Mouse (Mus musculus): ENCODE data around the gene 1810043G02Rik. TPM values are rescaled to one million over a fixed set of nuclear protein-coding genes. Genes with fewer than 3 reads are reported as not detected.

1810043G02Rik gene
- polyA plus RNA-seq (2015; fragmentation: Nextera tagmentation; extraction: Ambion mirVana), result 12.9 and 13.1 TPM in 2 replicates

DNA sequence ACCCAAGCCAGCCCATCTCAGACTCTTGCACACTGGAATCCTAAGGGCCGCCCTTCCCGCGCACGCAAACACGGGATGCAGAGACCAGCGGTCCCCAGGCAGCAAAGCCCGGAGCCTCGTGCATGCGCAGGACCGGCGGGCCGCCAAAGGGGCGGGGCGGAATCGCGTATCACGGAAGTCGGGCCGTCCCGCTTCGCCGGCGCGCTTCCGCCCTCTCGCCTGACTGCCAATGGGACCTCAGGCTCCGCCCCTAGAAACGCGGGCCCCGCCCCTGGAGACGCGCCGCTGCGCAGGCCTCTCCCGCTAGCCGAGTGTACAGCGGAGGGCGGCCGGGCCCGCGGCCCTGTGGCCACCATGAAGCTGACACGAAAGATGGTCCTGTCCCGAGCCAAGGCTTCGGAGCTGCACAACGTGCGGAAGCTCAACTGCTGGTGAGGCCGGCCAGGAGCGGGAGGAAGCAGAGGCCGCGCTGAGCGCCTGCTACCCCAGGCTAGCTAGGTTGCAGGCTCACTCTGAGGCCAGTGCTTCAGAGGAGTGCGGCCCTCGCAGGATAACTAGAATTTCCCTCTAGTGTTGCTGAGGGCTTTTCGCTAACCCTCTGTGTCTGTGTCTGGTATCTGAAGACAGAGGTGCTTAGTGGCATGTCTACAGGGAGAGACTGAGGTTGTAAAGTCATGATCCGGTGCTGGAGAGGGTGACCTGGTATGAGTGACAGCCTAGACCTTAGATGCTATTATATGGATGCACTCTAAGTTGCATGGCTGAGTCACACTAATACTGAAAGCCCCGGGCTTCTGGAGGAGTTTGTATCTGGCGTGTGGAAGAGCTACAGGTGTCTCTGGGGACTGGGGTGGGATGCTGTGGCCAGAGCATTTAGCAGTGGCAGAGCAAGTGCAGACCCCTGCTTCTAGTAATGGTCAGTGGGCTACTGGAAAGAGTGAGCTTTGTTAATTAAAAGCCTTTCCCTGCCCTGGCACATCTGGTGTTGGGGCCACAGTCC is at the start of gene 1810043G02Rik:
TSS of gene 1810043G02Rik (plus strand) at position 174 of the 1,000 bp plus-strand sequence.

DNA sequence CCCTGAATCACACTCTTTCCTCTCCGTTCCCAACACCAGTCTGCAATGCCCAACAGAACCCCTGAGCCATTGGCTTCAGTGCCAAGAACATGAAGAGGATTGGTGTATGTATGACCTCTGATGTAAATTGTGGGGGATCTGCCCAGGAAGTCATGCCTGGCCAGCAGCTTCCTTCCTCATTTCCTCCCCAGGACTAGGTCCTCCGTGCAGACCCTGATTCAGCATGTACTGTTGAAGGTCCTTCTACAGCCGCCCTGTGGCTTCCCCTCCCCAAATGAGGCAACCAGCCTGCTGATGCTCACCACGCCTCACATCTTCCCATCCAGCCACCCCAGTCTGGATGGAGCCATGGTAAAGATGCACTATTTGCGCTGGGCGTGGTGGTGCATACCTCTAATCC is 7.8 kb upstream of the 1810043G02Rik start, which contains the start of gene Trpm2:
TSS of gene Trpm2 (minus strand) at position 83 of the 400 bp plus-strand sequence.

DNA sequence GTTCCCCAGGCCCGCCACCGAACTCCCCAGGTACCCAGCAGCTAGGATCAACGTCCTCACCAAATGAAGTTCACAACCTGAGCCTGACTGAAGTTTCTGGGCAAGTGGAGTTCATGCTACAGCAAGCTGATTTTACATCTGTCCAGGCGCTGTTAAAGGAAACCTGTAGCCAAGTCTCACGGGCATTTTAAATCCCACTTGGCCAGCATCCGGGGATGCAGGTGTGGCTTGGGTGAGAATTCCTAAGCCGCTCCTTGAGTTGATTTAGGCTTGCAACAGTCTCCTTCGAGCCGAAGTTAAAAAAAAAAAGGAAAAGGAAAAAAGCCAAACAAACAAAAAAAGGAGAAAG is 31.6 kb downstream of the 1810043G02Rik start, which contains the start of gene Pfkl:
TSS of gene Pfkl (minus strand) at position 139 of the 349 bp plus-strand sequence.

Other genes with a start within 250 kb of the 1810043G02Rik start
- gene Gm18596, start 235.9 kb upstream of the 1810043G02Rik start, polyA plus RNA-seq (2015; fragmentation: Nextera tagmentation; extraction: Ambion mirVana), result not detected in 2 replicates
- not detected in 2 replicates for gene Gm9736, start 227.2 kb upstream of the 1810043G02Rik start, polyA plus RNA-seq (2015; fragmentation: Nextera tagmentation; extraction: Ambion mirVana)
- not detected in 2 replicates for gene Gm3233, start 218.8 kb upstream of the 1810043G02Rik start, polyA plus RNA-seq (2015; fragmentation: Nextera tagmentation; extraction: Ambion mirVana)
- gene Gm3238, start 207.2 kb upstream of the 1810043G02Rik start, polyA plus RNA-seq (2015; fragmentation: Nextera tagmentation; extraction: Ambion mirVana), result not detected in 2 replicates
- gene Gm7138, start 201.6 kb upstream of the 1810043G02Rik start, polyA plus RNA-seq (2015; fragmentation: Nextera tagmentation; extraction: Ambion mirVana), result not detected in 2 replicates
- not detected in 2 replicates for gene Gm3250, start 196.0 kb upstream of the 1810043G02Rik start, polyA plus RNA-seq (2015; fragmentation: Nextera tagmentation; extraction: Ambion mirVana)
- gene Gm7137, start 190.3 kb upstream of the 1810043G02Rik start, polyA plus RNA-seq (2015; fragmentation: Nextera tagmentation; extraction: Ambion mirVana), result not detected in 2 replicates
- gene Gm9639, start 183.4 kb upstream of the 1810043G02Rik start, polyA plus RNA-seq (2015; fragmentation: Nextera tagmentation; extraction: Ambion mirVana), result not detected in 2 replicates
- not detected in 2 replicates for gene Gm19668, start 179.4 kb upstream of the 1810043G02Rik start, polyA plus RNA-seq (2015; fragmentation: Nextera tagmentation; extraction: Ambion mirVana)
- not detected in 2 replicates for gene Gm9507, start 166.7 kb upstream of the 1810043G02Rik start, polyA plus RNA-seq (2015; fragmentation: Nextera tagmentation; extraction: Ambion mirVana)
- not detected in 2 replicates for gene Gm2696, start 163.8 kb upstream of the 1810043G02Rik start, polyA plus RNA-seq (2015; fragmentation: Nextera tagmentation; extraction: Ambion mirVana)
- gene Krtap10-4, start 151.4 kb upstream of the 1810043G02Rik start, polyA plus RNA-seq (2015; fragmentation: Nextera tagmentation; extraction: Ambion mirVana), result not detected in 2 replicates
- not detected in 2 replicates for gene Krtap10-10, start 142.6 kb upstream of the 1810043G02Rik start, polyA plus RNA-seq (2015; fragmentation: Nextera tagmentation; extraction: Ambion mirVana)
- gene Gm36176, start 131.7 kb upstream of the 1810043G02Rik start, polyA plus RNA-seq (2015; fragmentation: Nextera tagmentation; extraction: Ambion mirVana), result not detected in 2 replicates
- not detected in 2 replicates for gene Gm10318, start 125.7 kb upstream of the 1810043G02Rik start, polyA plus RNA-seq (2015; fragmentation: Nextera tagmentation; extraction: Ambion mirVana)
- gene Gm3285, start 116.5 kb upstream of the 1810043G02Rik start, polyA plus RNA-seq (2015; fragmentation: Nextera tagmentation; extraction: Ambion mirVana), result not detected in 2 replicates
- 0.61 and 0.74 TPM in 2 replicates for gene Lrrc3, start 76.0 kb upstream of the 1810043G02Rik start, polyA plus RNA-seq (2015; fragmentation: Nextera tagmentation; extraction: Ambion mirVana)
- gene Trpm2, start 8.0 kb upstream of the 1810043G02Rik start, polyA plus RNA-seq (2015; fragmentation: Nextera tagmentation; extraction: Ambion mirVana), result 0.33 and 0.35 TPM in 2 replicates
- 13.1 and 19.4 TPM in 2 replicates for gene Pfkl, start 31.6 kb downstream of the 1810043G02Rik start, polyA plus RNA-seq (2015; fragmentation: Nextera tagmentation; extraction: Ambion mirVana)
- gene Dnmt3l, start 63.4 kb downstream of the 1810043G02Rik start, polyA plus RNA-seq (2015; fragmentation: Nextera tagmentation; extraction: Ambion mirVana), result 0.09 and 0.40 TPM in 2 replicates
- gene Aire, start 65.1 kb downstream of the 1810043G02Rik start, polyA plus RNA-seq (2015; fragmentation: Nextera tagmentation; extraction: Ambion mirVana), result not detected in 2 replicates
- gene Icosl, start 90.8 kb downstream of the 1810043G02Rik start, polyA plus RNA-seq (2015; fragmentation: Nextera tagmentation; extraction: Ambion mirVana), result 2.6 and 2.9 TPM in 2 replicates
- gene D10Jhu81e, start 191.3 kb downstream of the 1810043G02Rik start, polyA plus RNA-seq (2015; fragmentation: Nextera tagmentation; extraction: Ambion mirVana), result 57.2 and 59.8 TPM in 2 replicates
- 6.9 TPM in 2 replicates for gene Pwp2, start 206.6 kb downstream of the 1810043G02Rik start, polyA plus RNA-seq (2015; fragmentation: Nextera tagmentation; extraction: Ambion mirVana)